Mouse (Mus musculus): Measurements from ENCODE around the gene Adsl.

DNA sequence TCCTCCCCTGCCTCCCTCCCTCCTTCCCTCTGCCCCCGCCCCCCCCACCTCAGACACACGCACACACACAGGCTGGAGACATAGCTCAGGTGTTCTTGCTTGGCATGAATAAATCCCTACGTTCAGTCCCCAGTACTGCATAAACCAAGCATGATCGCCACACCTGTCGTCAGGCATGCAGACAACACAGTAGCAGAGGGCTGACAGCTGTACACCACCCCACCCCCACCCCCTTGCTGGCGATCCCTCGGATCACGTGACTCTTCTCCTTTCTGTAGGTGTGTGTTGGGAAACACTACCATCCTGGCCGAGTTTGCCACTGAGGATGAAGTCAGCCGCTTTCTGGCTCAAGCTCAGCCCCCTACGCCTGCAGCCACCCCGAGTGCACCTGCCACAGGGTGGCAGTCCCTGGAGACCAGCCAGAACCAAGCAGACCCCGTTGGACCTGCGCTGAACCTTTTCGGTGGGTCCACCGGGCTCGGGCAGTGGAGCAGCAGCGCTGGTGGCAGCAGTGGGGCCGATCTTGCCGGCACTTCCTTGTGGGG lies 19.4 kb upstream of the Adsl start:
- TF ChIP-seq CTCF (IDR thresholded peaks at IDR 0.05; ENCODE audit: low read depth) (no peak), EP300 (IDR thresholded peaks at IDR 0.05; ENCODE audit: low read depth) (no peak)
